Mouse (Mus musculus): ENCODE measurements around the gene Cst6.

GRCm38 (mm10) chr19:5367053-5367359, 17.6 kb upstream of the Cst6 start, which contains the start of gene Banf1:
- peak in 1 of 2 experiments; percentile 57; a peak in 2 of 4 replicates for TF ChIP-seq POLR2A (IDR thresholded peaks at IDR 0.05; ENCODE audit: control insufficient read depth in 1 of 2, insufficient read depth in 1 of 2, low read depth in 1 of 2, low read length in 2 of 2, poor library complexity in 1 of 2)
- TF ChIP-seq CTCF (IDR thresholded peaks at IDR 0.05 in 2 of 3, conservative IDR thresholded peaks at IDR 0.05 in 1 of 3; ENCODE audit: control insufficient read depth in 1 of 3, insufficient read depth in 1 of 3, low read depth in 2 of 3, low read length in 3 of 3, poor library complexity in 1 of 3, severe bottlenecking in 1 of 3) = no peak
- TF ChIP-seq ZNF384 (IDR thresholded peaks at IDR 0.05; ENCODE audit: low read depth, low read length) = no peak
- TF ChIP-seq BHLHE40 (IDR thresholded peaks at IDR 0.05; ENCODE audit: borderline replicate concordance, low read depth, low read length) = no peak
- no peak for TF ChIP-seq EP300 (IDR thresholded peaks at IDR 0.05; ENCODE audit: low read depth in 1 of 2, low read length in 2 of 2)
- no peak for TF ChIP-seq TCF12 (IDR thresholded peaks at IDR 0.05; ENCODE audit: low read depth, low read length)
- TF ChIP-seq GATA1 (IDR thresholded peaks at IDR 0.05; ENCODE audit: low read depth, low read length) = no peak
- TF ChIP-seq SIN3A (IDR thresholded peaks at IDR 0.05; ENCODE audit: low read length) = no peak
- no peak; the same call in 1 of the 2 replicates for TF ChIP-seq NELFE (IDR thresholded peaks at IDR 0.05; ENCODE audit: low read depth, low read length)
- TF ChIP-seq MAX (IDR thresholded peaks at IDR 0.05; ENCODE audit: low read length) = peak; percentile 51; the same call in 1 of the 2 replicates
- no peak for TF ChIP-seq MAFK (IDR thresholded peaks at IDR 0.05; ENCODE audit: borderline replicate concordance, low read depth, low read length)
- TF ChIP-seq RAD21 (IDR thresholded peaks at IDR 0.05; ENCODE audit: low read depth, low read length) = no peak

Data from MEL (cell line).